Mouse (Mus musculus) adrenal gland, adult (tissue): ENCODE results near the gene Wfdc11.
"Not testable (repeated sequence)": the region's sequence is repeated elsewhere in the genome, so short reads cannot be mapped to it uniquely, and the experiment has no call there.

Experiments used
- DNase-seq, 2 experiments: peaks; one replicate each; pipeline ENCODE4 v3.0.0; 2022 to 2023; ENCODE audit warnings: low spot score in 1 of 2; ENCODE audit not compliant: inconsistent age in 2 of 2

Wfdc11 gene

GRCm38 (mm10) chr2:164673987-164674386 is at the start of gene Wfdc11:
Gene Wfdc11, minus strand, starts transcription at chr2:164674087.
- no peak for DNase-seq

- DNase-seq = no peak
Measured at GRCm38 (mm10) chr2:164723276-164723675, 49.4 kb upstream of the Wfdc11 start.

- DNase-seq = not testable (repeated sequence)
Measured at GRCm38 (mm10) chr2:164716194-164716786, 42.4 kb upstream of the Wfdc11 start.

- DNase-seq = no peak
Measured at GRCm38 (mm10) chr2:164715005-164715404, 41.1 kb upstream of the Wfdc11 start, which contains the start of gene Spint5. Gene Spint5, plus strand, starts transcription at chr2:164715305.

GRCm38 (mm10) chr2:164705991-164706390 is 32.1 kb upstream of the Wfdc11 start:
- DNase-seq = no peak

- no peak for DNase-seq
Measured at GRCm38 (mm10) chr2:164705328-164705727, 31.4 kb upstream of the Wfdc11 start.

GRCm38 (mm10) chr2:164704235-164704634 is 30.3 kb upstream of the Wfdc11 start:
- no peak for DNase-seq

GRCm38 (mm10) chr2:164701761-164702160 is 27.9 kb upstream of the Wfdc11 start:
- DNase-seq = no peak

GRCm38 (mm10) chr2:164700959-164701358 is 27.1 kb upstream of the Wfdc11 start:
- DNase-seq = no peak

GRCm38 (mm10) chr2:164698201-164698600 is 24.3 kb upstream of the Wfdc11 start, which contains the start of gene Spint4:
Gene Spint4, plus strand, starts transcription at chr2:164698501.
- DNase-seq = no peak

- DNase-seq = no peak
Measured at GRCm38 (mm10) chr2:164684807-164685206, 10.9 kb upstream of the Wfdc11 start, which contains the start of gene Wfdc13. Gene Wfdc13, plus strand, starts transcription at chr2:164685107.

GRCm38 (mm10) chr2:164679906-164680305 is 6.0 kb upstream of the Wfdc11 start:
- peak in 1 of 2 experiments; percentile 29 for DNase-seq

- DNase-seq = peak; percentile 60 to 82
Measured at GRCm38 (mm10) chr2:164678848-164679625, 5.2 kb upstream of the Wfdc11 start.

- peak in 1 of 2 experiments; percentile 20 for DNase-seq
Measured at GRCm38 (mm10) chr2:164676916-164677685, 3.2 kb upstream of the Wfdc11 start.

- DNase-seq = no peak
Measured at GRCm38 (mm10) chr2:164676103-164676502, 2.2 kb upstream of the Wfdc11 start.

- no peak for DNase-seq
Measured at GRCm38 (mm10) chr2:164670938-164671337, 2.9 kb downstream of the Wfdc11 start.

- DNase-seq = no peak
Measured at GRCm38 (mm10) chr2:164670261-164670660, 3.6 kb downstream of the Wfdc11 start.

- no peak for DNase-seq
Measured at GRCm38 (mm10) chr2:164664851-164665250, 9.0 kb downstream of the Wfdc11 start.

- DNase-seq = no peak
Measured at GRCm38 (mm10) chr2:164656483-164656882, 17.4 kb downstream of the Wfdc11 start, which contains the start of gene Wfdc9. Gene Wfdc9, minus strand, starts transcription at chr2:164656583.

GRCm38 (mm10) chr2:164655858-164656257 is 18.0 kb downstream of the Wfdc11 start, which contains the start of gene Wfdc10:
Gene Wfdc10, plus strand, starts transcription at chr2:164656046.
- peak; percentile 27 to 71 for DNase-seq
